10 mouse cellular contexts compared by ENCODE assay signal in genomic region chr3:132086461-132086860, GRCm38 (mm10). TPM values are rescaled to one million over a fixed set of nuclear protein-coding genes. Genes with fewer than 3 reads are reported as not detected.
A peak's percentile ranks its signal among the peaks of the same experiment; 100 is the strongest.
DNase-seq lines count a peak whose midpoint lies in the region; ATAC-seq and TF ChIP-seq lines count a peak whose summit lies in the region.
"Had no signal": no experiment of that assay in that cellular context is flagged by ENCODE, and none has a peak within 500 bp of the region (broad histone marks: within the 10 kb centered on the region; RNA-seq: fewer than 3 reads in every experiment).

No protein-coding gene starts in this region.

- H3K27ac ChIP-seq in lung, postnatal 0 days (ENCODE audit: low read length): no peak overlapping the region
- no peak overlapping the region for H3K27ac ChIP-seq in liver, embryonic 13.5 days
- no peak overlapping the region for H3K27ac ChIP-seq in stomach, postnatal 0 days (replicated peaks)

- H3K4me3 ChIP-seq in lung, postnatal 0 days (ENCODE audit: low read depth, low read length): peak overlapping the region; percentile 27; the same call in 1 of the 2 replicates
- H3K4me3 ChIP-seq in liver, embryonic 13.5 days (replicated peaks): no peak overlapping the region
- peak overlapping the region; percentile 44 for H3K4me3 ChIP-seq in stomach, postnatal 0 days (ENCODE audit: low read depth, low read length)
- H3K4me3 ChIP-seq: erythroblast, embryonic 14.5 days had no signal

- WGBS in lung, postnatal 0 days: 29% methylated on average over 5 of the region's 5 CpGs
- WGBS in liver, embryonic 13.5 days (ENCODE audit: insufficient replicate concordance): 27% methylated on average over 5 of the region's 5 CpGs
- 27% methylated on average over 5 of the region's 5 CpGs for WGBS in stomach, postnatal 0 days

- H3K4me1 ChIP-seq in lung, postnatal 0 days (ENCODE audit: insufficient read depth, low read depth, low read length): 0 out of 2 replicates have a peak, but pooled peaks cover 3% of the 10 kb centered on the region
- H3K4me1 ChIP-seq in liver, embryonic 13.5 days (replicated peaks): 0 out of 2 replicates have a peak, but pooled peaks cover 2% of the 10 kb centered on the region
- peaks cover 4% of the 10 kb centered on the region; the same call in 1 of the 2 replicates for H3K4me1 ChIP-seq in stomach, postnatal 0 days (replicated peaks; ENCODE audit: control insufficient read depth, insufficient read depth)

- H3K36me3 ChIP-seq in lung, postnatal 0 days (ENCODE audit: insufficient read depth, low read length): no peaks in the 10 kb centered on the region
- H3K36me3 ChIP-seq in liver, embryonic 13.5 days: no peaks in the 10 kb centered on the region
- H3K36me3 ChIP-seq in stomach, postnatal 0 days (ENCODE audit: control insufficient read depth, insufficient read depth, low read length): no peaks in the 10 kb centered on the region

- no peak overlapping the region; the same call in 1 of the 2 replicates for H3K4me2 ChIP-seq in lung, postnatal 0 days (replicated peaks; ENCODE audit: low read depth, low read length)
- H3K4me2 ChIP-seq in liver, embryonic 13.5 days: peak overlapping the region; percentile 50
- H3K4me2 ChIP-seq in stomach, postnatal 0 days (replicated peaks; ENCODE audit: low read depth): peak overlapping the region; percentile 65

- peak; percentile 6 to 7 for DNase-seq in frontal cortex, postnatal 36 days (ENCODE audit: low spot score in 2 of 2)
- no peak for DNase-seq in lung, postnatal 0 days (ENCODE audit: low spot score)
- DNase-seq in lung, postnatal 4 days: no peak
- DNase-seq in liver, embryonic 13.5 days: no peak
- no peak for DNase-seq in stomach, postnatal 0 days (ENCODE audit: low spot score)
- DNase-seq in thymus, postnatal 0 days (ENCODE audit: low spot score): no peak
- DNase-seq in frontal cortex, adult 2 months (ENCODE audit: extremely low spot score in 1 of 2, low spot score in 1 of 2): no peak

- TF ChIP-seq CTCF in lung, postnatal 0 days (IDR thresholded peaks at IDR 0.05): no peak
- TF ChIP-seq CTCF in stomach, postnatal 0 days (IDR thresholded peaks at IDR 0.05; ENCODE audit: low read depth): no peak

- no peaks in the 10 kb centered on the region for H3K9me3 ChIP-seq in lung, postnatal 0 days (ENCODE audit: low read length)
- no peaks in the 10 kb centered on the region for H3K9me3 ChIP-seq in liver, embryonic 13.5 days (replicated peaks)
- H3K9me3 ChIP-seq in stomach, postnatal 0 days (ENCODE audit: control insufficient read depth, low read length): no peaks in the 10 kb centered on the region

- no peak; the same call in 1 of the 2 replicates for ATAC-seq in frontal cortex, adult (ENCODE audit: low TSS enrichment)
- ATAC-seq in lung, postnatal 0 days: no peak
- ATAC-seq in liver, embryonic 13.5 days (ENCODE audit: low read depth): no peak
- ATAC-seq in stomach, postnatal 0 days (ENCODE audit: low FRiP score, low TSS enrichment): no peak
- ATAC-seq: activated CD4-positive, CD25-positive, alpha-beta regulatory T cell, adult 4 months had no signal

- no peak overlapping the region for H3K9ac ChIP-seq in lung, postnatal 0 days (replicated peaks; ENCODE audit: low read depth)
- H3K9ac ChIP-seq in liver, embryonic 13.5 days: no peak overlapping the region
- no peak overlapping the region for H3K9ac ChIP-seq in stomach, postnatal 0 days (ENCODE audit: low read length)

- no peak for TF ChIP-seq EP300 in lung, postnatal 0 days (IDR thresholded peaks at IDR 0.05)
- no peak for TF ChIP-seq EP300 in stomach, postnatal 0 days (optimal IDR thresholded peaks at IDR 0.05)

- peaks cover 29% of the 10 kb centered on the region for H3K27me3 ChIP-seq in lung, postnatal 0 days (replicated peaks; ENCODE audit: insufficient read depth, low read length)
- H3K27me3 ChIP-seq in liver, embryonic 13.5 days: peaks cover 31% of the 10 kb centered on the region
- peaks cover 6% of the 10 kb centered on the region; the same call in 1 of the 2 replicates for H3K27me3 ChIP-seq in stomach, postnatal 0 days (ENCODE audit: control insufficient read depth, insufficient read depth, low read length)

RNA-seq across cellular contexts. Expression of gene Dkk2, which starts 1.4 kb away (rescaled TPM):
- 1.5 and 2.1 TPM in 2 replicates for polyA plus RNA-seq in lung, postnatal 0 days (2015; fragmentation: Nextera tagmentation; extraction: Ambion mirVana)
- polyA plus RNA-seq in liver, embryonic 13.5 days (2015; fragmentation: Nextera tagmentation; extraction: Ambion mirVana): 0.56 and 0.65 TPM in 2 replicates
- 3.7 and 3.9 TPM in 2 replicates for polyA plus RNA-seq in stomach, postnatal 0 days (2015; fragmentation: Nextera tagmentation; extraction: Ambion mirVana)
- 0.50 and 0.77 TPM in 2 replicates for polyA plus RNA-seq in thymus, postnatal 0 days (2015; fragmentation: Nextera tagmentation; extraction: Ambion mirVana)
- polyA plus RNA-seq in frontal cortex, adult 2 months (2012; rRNA removed): 0.59 and 0.70 TPM in 2 replicates
- polyA plus RNA-seq: activated CD4-positive, CD25-positive, alpha-beta regulatory T cell, adult 4 months; erythroblast, embryonic 14.5 days had no signal

Comparison
In these comparisons a context has a peak if more than half of its experiments do, and no peak if none do; other contexts are left out.
1. DNase-seq: peak in frontal cortex, postnatal 36 days (2 of 2); none in lung, postnatal 0 days (single experiment), lung, postnatal 4 days (0 of 2), liver, embryonic 13.5 days (single experiment), stomach, postnatal 0 days (single experiment), thymus, postnatal 0 days (single experiment) and frontal cortex, adult 2 months (0 of 2).